Comparison of ENCODE assay signal across 18 mouse cellular contexts in genomic region chr2:174903627-174904026, GRCm38 (mm10).
DNase-seq lines count a peak whose midpoint lies in the region; ATAC-seq and TF ChIP-seq lines count a peak whose summit lies in the region.
"Had no signal": no experiment of that assay in that cellular context is flagged by ENCODE, and none has a peak within 500 bp of the region (broad histone marks: within the 10 kb centered on the region; RNA-seq: fewer than 3 reads in every experiment).

No protein-coding gene starts in this region.

- H3K9ac ChIP-seq in intestine, embryonic 16.5 days (ENCODE audit: low read depth, low read length) = peak overlapping the region; percentile 36; the same call in 1 of the 2 replicates
- H3K9ac ChIP-seq in intestine, postnatal 0 days (ENCODE audit: low read depth, low read length) = no peak overlapping the region
- no peak overlapping the region for H3K9ac ChIP-seq in embryonic facial prominence, embryonic 12.5 days
- no peak overlapping the region for H3K9ac ChIP-seq in embryonic facial prominence, embryonic 15.5 days
- no peak overlapping the region for H3K9ac ChIP-seq in neural tube, embryonic 15.5 days (replicated peaks)
- H3K9ac ChIP-seq: forebrain, embryonic 13.5 days; liver, postnatal 0 days had no signal

- no peaks in the 10 kb centered on the region for H3K36me3 ChIP-seq in intestine, embryonic 16.5 days (ENCODE audit: control insufficient read depth, insufficient read depth, low read length)
- H3K36me3 ChIP-seq in intestine, postnatal 0 days (ENCODE audit: control insufficient read depth, insufficient read depth) = no peaks in the 10 kb centered on the region
- no peaks in the 10 kb centered on the region for H3K36me3 ChIP-seq in embryonic facial prominence, embryonic 12.5 days
- H3K36me3 ChIP-seq in embryonic facial prominence, embryonic 15.5 days = no peaks in the 10 kb centered on the region
- no peaks in the 10 kb centered on the region for H3K36me3 ChIP-seq in neural tube, embryonic 15.5 days
- H3K36me3 ChIP-seq: heart, embryonic 10.5 days had no signal

- no peak overlapping the region for H3K4me3 ChIP-seq in intestine, embryonic 16.5 days (ENCODE audit: low read length)
- H3K4me3 ChIP-seq in intestine, postnatal 0 days (ENCODE audit: low read depth, low read length) = no peak overlapping the region
- H3K4me3 ChIP-seq in embryonic facial prominence, embryonic 12.5 days = no peak overlapping the region
- H3K4me3 ChIP-seq in embryonic facial prominence, embryonic 15.5 days (replicated peaks) = no peak overlapping the region
- H3K4me3 ChIP-seq in neural tube, embryonic 15.5 days (replicated peaks) = no peak overlapping the region
- H3K4me3 ChIP-seq: forebrain, embryonic 13.5 days; heart, embryonic 10.5 days; megakaryocyte, embryonic 14.5 days had no signal

- ATAC-seq in intestine, embryonic 16.5 days = no peak
- ATAC-seq in intestine, postnatal 0 days = no peak
- no peak for ATAC-seq in embryonic facial prominence, embryonic 12.5 days (ENCODE audit: insufficient number of reproducible peaks, insufficient read depth, low FRiP score, low TSS enrichment)
- peak; percentile 57 for ATAC-seq in embryonic facial prominence, embryonic 15.5 days (ENCODE audit: insufficient number of reproducible peaks, low FRiP score, low TSS enrichment, low read depth)
- ATAC-seq in neural tube, embryonic 15.5 days (ENCODE audit: low FRiP score) = no peak
- ATAC-seq: forebrain, embryonic 13.5 days; hindbrain, embryonic 16.5 days; liver, postnatal 0 days had no signal

- H3K27ac ChIP-seq in intestine, embryonic 16.5 days (ENCODE audit: low read length) = no peak overlapping the region
- no peak overlapping the region for H3K27ac ChIP-seq in intestine, postnatal 0 days (ENCODE audit: low read depth, low read length)
- H3K27ac ChIP-seq in embryonic facial prominence, embryonic 12.5 days = peak overlapping the region; percentile 61; the same call in 1 of the 2 replicates
- peak overlapping the region; percentile 87 for H3K27ac ChIP-seq in embryonic facial prominence, embryonic 15.5 days (replicated peaks)
- H3K27ac ChIP-seq in neural tube, embryonic 15.5 days (replicated peaks) = 0 out of 2 replicates have a peak overlapping the region, but pooled peaks have one; percentile 13
- H3K27ac ChIP-seq: forebrain, embryonic 13.5 days; heart, embryonic 10.5 days had no signal

- DNase-seq in Muller cell, postnatal 12 days (ENCODE audit: inconsistent ontology term) = no peak
- no peak for DNase-seq in natural killer cell, adult 2 months (ENCODE audit: low spot score in 2 of 2)
- DNase-seq: cerebellum, adult 9-10 months; gastrocnemius, postnatal 25 days; kidney, adult 9 months; layer of hippocampus, adult 9-11 months; liver; liver, postnatal 0 days; lung, postnatal 14 days had no signal

- H3K4me2 ChIP-seq in intestine, embryonic 16.5 days (ENCODE audit: low read depth, low read length) = no peak overlapping the region
- H3K4me2 ChIP-seq in intestine, postnatal 0 days (replicated peaks; ENCODE audit: low read depth) = no peak overlapping the region
- no peak overlapping the region for H3K4me2 ChIP-seq in embryonic facial prominence, embryonic 12.5 days (replicated peaks)
- H3K4me2 ChIP-seq in embryonic facial prominence, embryonic 15.5 days (replicated peaks) = no peak overlapping the region
- no peak overlapping the region for H3K4me2 ChIP-seq in neural tube, embryonic 15.5 days
- H3K4me2 ChIP-seq: forebrain, embryonic 13.5 days had no signal

- WGBS in intestine, embryonic 16.5 days = 66% methylated on average over 7 of the region's 7 CpGs
- WGBS in intestine, postnatal 0 days = 69% methylated on average over 7 of the region's 7 CpGs
- WGBS in embryonic facial prominence, embryonic 12.5 days = 48% methylated on average over 7 of the region's 7 CpGs
- WGBS in embryonic facial prominence, embryonic 15.5 days = 37% methylated on average over 7 of the region's 7 CpGs
- WGBS in neural tube, embryonic 15.5 days = 74% methylated on average over 7 of the region's 7 CpGs

- no peaks in the 10 kb centered on the region for H3K27me3 ChIP-seq in intestine, embryonic 16.5 days (replicated peaks; ENCODE audit: control insufficient read depth, insufficient read depth, low read length)
- no peaks in the 10 kb centered on the region for H3K27me3 ChIP-seq in intestine, postnatal 0 days (replicated peaks; ENCODE audit: control insufficient read depth, insufficient read depth, low read length)
- H3K27me3 ChIP-seq in embryonic facial prominence, embryonic 12.5 days = no peaks in the 10 kb centered on the region
- no peaks in the 10 kb centered on the region for H3K27me3 ChIP-seq in embryonic facial prominence, embryonic 15.5 days
- no peaks in the 10 kb centered on the region for H3K27me3 ChIP-seq in neural tube, embryonic 15.5 days (replicated peaks)
- H3K27me3 ChIP-seq: forebrain, embryonic 13.5 days; megakaryocyte, embryonic 14.5 days had no signal

- no peaks in the 10 kb centered on the region for H3K9me3 ChIP-seq in intestine, embryonic 16.5 days (ENCODE audit: control insufficient read depth, low read length)
- H3K9me3 ChIP-seq in intestine, postnatal 0 days (ENCODE audit: control insufficient read depth) = no peaks in the 10 kb centered on the region
- no peaks in the 10 kb centered on the region for H3K9me3 ChIP-seq in embryonic facial prominence, embryonic 12.5 days
- no peaks in the 10 kb centered on the region for H3K9me3 ChIP-seq in embryonic facial prominence, embryonic 15.5 days (replicated peaks)
- no peaks in the 10 kb centered on the region for H3K9me3 ChIP-seq in neural tube, embryonic 15.5 days (replicated peaks)
- H3K9me3 ChIP-seq: forebrain, embryonic 13.5 days; heart, embryonic 10.5 days had no signal

- no peak for TF ChIP-seq CTCF in intestine, postnatal 0 days (IDR thresholded peaks at IDR 0.05; ENCODE audit: low read depth)

- H3K4me1 ChIP-seq in intestine, embryonic 16.5 days (ENCODE audit: control insufficient read depth, insufficient read depth, low read length) = 0 out of 2 replicates have a peak, but pooled peaks cover 3% of the 10 kb centered on the region
- no peaks in the 10 kb centered on the region for H3K4me1 ChIP-seq in intestine, postnatal 0 days (replicated peaks; ENCODE audit: control insufficient read depth, insufficient read depth, low read length)
- H3K4me1 ChIP-seq in embryonic facial prominence, embryonic 12.5 days = peaks cover 16% of the 10 kb centered on the region; the same call in 1 of the 2 replicates
- H3K4me1 ChIP-seq in embryonic facial prominence, embryonic 15.5 days = peaks cover 12% of the 10 kb centered on the region; the same call in 1 of the 2 replicates
- H3K4me1 ChIP-seq in neural tube, embryonic 15.5 days = no peaks in the 10 kb centered on the region
- H3K4me1 ChIP-seq: forebrain, embryonic 13.5 days; heart, embryonic 10.5 days had no signal

Comparison
In these comparisons a context has a peak if more than half of its experiments do, and no peak if none do; other contexts are left out.
1. H3K27ac ChIP-seq: peak in embryonic facial prominence, embryonic 12.5 days (single experiment), embryonic facial prominence, embryonic 15.5 days (single experiment) and neural tube, embryonic 15.5 days (single experiment); none in intestine, embryonic 16.5 days (single experiment) and intestine, postnatal 0 days (single experiment).